Mouse (Mus musculus): Measurements from ENCODE around the gene Alkbh4. TPM values are rescaled to one million over a fixed set of nuclear protein-coding genes. Genes with fewer than 3 reads are reported as not detected.

The Alkbh4 gene
- total RNA-seq, 2 experiments from 2014 or later: 8.4 to 8.6 TPM

DNA sequence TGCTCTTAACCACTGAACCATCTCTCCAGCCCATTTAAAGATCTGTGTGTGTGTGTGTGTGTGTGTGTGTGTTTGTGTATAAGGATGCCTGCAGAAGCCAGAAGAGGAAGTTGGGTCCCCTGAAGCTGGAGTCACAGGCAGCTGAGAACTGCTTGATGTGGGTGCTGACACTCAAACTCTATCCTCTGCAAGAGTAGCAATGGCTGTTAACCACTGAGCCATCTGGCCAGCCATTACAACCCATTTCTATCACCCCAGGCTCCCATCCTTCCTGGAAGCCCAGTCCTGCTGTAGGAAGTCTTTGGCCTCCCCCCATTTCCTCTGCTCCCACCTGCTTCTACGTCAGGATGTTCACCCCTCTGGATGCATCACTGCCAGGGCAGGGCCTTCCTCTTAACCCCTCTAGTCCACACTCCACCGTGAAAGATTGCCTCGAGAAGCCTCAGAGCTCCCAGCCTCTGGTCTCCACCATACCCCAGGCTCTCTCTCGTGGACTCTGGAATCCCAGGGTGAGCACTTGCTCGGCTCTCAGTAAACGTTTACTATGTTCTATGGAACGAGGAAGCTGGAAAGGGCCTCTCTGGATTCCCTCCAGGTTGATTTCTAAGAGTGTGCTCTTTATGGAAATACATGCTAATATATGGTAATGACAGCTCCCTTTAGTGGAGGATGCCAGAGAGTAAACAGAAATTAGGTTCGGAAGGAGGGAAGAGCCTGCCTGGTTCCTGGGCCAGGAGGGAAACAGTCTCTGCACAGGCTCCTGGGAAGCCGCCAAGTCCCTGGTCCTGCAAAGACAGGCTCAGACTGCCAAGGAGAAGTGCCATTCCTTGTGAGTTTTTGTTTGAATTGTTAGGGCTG, 37.9 kb downstream of the Alkbh4 start:
- peak in 1 of 2 experiments; percentile 35 for DNase-seq (ENCODE audit: low spot score in 2 of 2)

DNA sequence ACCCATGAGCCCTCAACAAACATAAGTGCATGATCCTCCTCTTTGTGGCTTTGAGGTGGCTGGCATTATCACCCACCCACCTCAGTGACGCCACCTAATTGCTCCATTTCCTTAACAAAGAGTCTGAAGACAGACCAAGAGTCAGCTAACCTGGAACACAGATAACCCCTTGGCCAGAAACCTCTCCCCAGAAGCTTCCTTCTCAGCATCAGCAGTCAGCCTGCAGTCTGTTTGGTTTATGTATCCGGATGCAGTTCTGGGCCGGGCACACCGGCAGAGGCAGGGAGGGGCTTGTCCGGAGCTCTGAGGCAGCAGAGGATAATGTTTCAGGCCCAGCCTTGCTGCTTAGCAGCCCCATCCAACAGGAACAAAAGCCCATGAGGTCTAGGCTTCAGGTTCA, 43.6 kb downstream of the Alkbh4 start:
- no peak for DNase-seq (ENCODE audit: low spot score in 2 of 2)

DNA sequence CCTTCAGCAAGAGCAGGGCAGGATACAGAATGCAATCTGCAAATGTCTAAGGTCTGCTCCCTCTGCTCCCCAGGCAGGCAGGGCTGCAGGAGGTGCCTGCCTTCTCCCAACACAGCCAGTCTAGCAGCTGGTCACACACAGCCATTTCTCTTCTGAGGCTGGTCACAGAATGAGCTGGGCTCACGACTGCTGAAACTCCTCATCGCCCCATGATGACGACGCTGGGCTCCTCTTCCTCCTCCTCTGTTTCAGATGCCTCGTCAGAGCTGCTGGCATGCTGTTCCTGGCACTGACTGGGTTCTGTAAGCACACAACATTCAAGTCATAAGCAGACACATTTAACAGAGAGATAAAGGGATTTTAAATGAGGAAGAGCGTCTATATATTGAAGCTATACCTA, 45.3 kb downstream of the Alkbh4 start:
- no peak for DNase-seq (ENCODE audit: low spot score in 2 of 2)

DNA sequence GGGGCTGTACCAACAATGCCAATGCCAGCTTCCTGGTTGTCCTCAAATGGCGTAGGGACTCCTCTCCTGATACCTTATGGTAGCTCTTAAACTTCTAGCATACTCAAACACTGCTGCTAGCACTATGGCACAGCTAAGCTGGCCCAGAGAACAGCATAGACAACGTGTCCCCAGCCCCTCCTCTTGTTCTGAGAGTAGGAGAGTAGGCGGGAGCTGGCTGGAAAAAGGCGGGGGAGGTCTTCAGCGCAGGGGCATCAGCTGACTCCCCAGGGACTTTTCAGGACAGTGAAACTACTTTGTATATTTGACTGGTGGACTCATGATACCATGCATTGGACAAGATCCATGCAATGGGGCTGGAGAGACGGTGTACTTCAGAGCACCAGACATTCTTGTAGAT, 46.1 kb downstream of the Alkbh4 start:
- no peak for DNase-seq (ENCODE audit: low spot score in 2 of 2)

DNA sequence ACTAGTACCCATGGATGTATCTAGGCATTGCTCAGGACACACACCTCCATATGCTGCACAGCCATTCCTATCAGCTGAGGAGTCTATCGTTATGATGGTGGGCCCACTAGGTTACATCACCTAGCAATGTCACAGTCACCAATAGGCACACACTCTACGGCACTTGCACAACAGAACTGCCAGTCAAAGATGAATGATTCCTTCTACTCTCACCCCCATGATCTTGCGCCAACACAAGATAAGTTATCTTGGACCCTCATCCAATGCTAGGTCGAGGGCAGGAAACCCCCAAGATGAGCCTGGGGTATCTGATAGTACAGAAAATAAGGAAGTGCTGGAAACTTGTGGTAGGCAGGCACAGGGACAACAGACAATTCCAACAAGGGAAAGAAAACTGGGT, 46.9 kb downstream of the Alkbh4 start:
- no peak for DNase-seq (ENCODE audit: low spot score in 2 of 2)

DNA sequence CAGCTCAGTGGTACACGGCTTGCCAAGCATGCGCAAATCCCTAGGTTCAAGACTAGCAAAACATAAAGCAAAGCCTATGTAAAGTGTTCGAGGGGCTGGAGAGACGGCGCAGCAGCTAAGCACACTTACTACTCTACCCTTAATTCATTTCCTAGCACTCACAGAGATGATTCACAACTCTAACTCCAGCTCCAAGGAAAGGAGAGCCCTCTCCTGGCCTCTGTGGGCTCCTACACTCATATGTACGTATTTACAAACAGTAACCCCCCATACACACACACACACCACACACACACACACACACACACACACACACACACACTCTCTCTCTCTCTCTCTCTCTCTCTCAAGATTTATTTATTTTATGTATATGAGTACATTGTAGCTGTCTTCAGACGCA, 47.8 kb downstream of the Alkbh4 start:
- DNase-seq (ENCODE audit: low spot score in 2 of 2): no peak

DNA sequence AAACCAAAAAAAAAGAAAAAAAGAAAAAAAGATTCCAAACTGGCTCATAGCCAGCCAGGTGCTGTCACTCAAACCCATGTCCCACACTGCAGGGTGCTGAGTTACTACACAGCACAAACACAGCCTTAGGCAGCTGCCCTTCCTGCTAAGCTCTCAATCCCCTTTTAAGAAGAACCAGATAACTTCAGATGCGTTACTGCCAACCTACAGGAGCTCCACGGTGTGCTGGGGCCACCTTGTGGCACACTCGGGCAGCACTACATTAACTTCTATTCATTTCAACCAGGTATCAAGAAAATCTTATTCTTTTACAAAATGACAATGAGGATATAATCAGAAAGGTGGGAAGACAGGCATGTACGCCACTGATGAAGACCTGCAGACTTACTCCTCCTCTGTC, 50.8 kb downstream of the Alkbh4 start:
- peak in 1 of 2 experiments; percentile 41 for DNase-seq (ENCODE audit: low spot score in 2 of 2)

Small RNAs within 50 kb of the gene (microRNA-seq; reads per million reads assigned to microRNA genes)
- not detected for gene Mir7035

Other genes with a start within 250 kb of the Alkbh4 start
- 100 to 1,000 TPM; 499 to 513 TPM for gene Hspb1, start 248.2 kb upstream of the Alkbh4 start, total RNA-seq (2021)
- 100 to 1,000 TPM; 340 to 349 TPM for gene Ywhag, start 201.5 kb upstream of the Alkbh4 start, total RNA-seq (2021)
- gene Ssc4d, start 161.6 kb upstream of the Alkbh4 start, total RNA-seq (2021): 1 to 10 TPM; 1.3 to 1.6 TPM
- not detected for gene Zp3, start 156.0 kb upstream of the Alkbh4 start, total RNA-seq (2021)
- gene Dtx2, start 141.3 kb upstream of the Alkbh4 start, total RNA-seq (2021): 10 to 100 TPM; 12.9 to 14.4 TPM
- under 1 TPM; 0.10 to 0.23 TPM for gene Upk3b, start 97.7 kb upstream of the Alkbh4 start, total RNA-seq (2021)
- gene Upk3bl, start 81.7 kb upstream of the Alkbh4 start, total RNA-seq (2021): under 1 TPM; 0.26 to 0.66 TPM
- 1 to 10 TPM; 7.4 TPM for gene Rasa4, start 52.2 kb upstream of the Alkbh4 start, total RNA-seq (2021)
- gene Polr2j, start 19.5 kb upstream of the Alkbh4 start, total RNA-seq (2021): 10 to 100 TPM; 81.3 to 86.7 TPM
- gene Lrwd1, start 72 bp upstream of the Alkbh4 start, total RNA-seq (2021): 10 to 100 TPM; 10.2 to 11.7 TPM
- 1 to 10 TPM; 8.3 to 9.6 TPM for gene Orai2, start 34.6 kb downstream of the Alkbh4 start, total RNA-seq (2021)
- 10 to 100 TPM; 35.3 to 38.3 TPM for gene Prkrip1, start 62.8 kb downstream of the Alkbh4 start, total RNA-seq (2021)
- gene Sh2b2, start 110.4 kb downstream of the Alkbh4 start, total RNA-seq (2021): 10 to 100 TPM; 19.5 to 19.6 TPM

Data from gastrocnemius, postnatal 4 days (tissue).